Mouse (Mus musculus) frontal cortex, postnatal 10 days (tissue): ENCODE measurements around the gene Zfp953.
"Not testable (repeated sequence)": the region's sequence is repeated elsewhere in the genome, so short reads cannot be mapped to it uniquely, and the experiment has no call there.

Experiments used
- DNase-seq, 2 experiments: peaks; one replicate each; pipeline ENCODE4 v3.0.0; 2022; ENCODE audit warnings: low spot score in 2 of 2, mixed read lengths in 1 of 2

Gene Zfp953

GRCm38 (mm10) chr13:67360131-67360744, at the start of gene Zfp953, which contains the start of gene Gm28044:
Gene Zfp953, minus strand, starts transcription at chr13:67360605.
Gene Gm28044, minus strand, starts transcription at chr13:67360536.
- peak; percentile 64 to 86 for DNase-seq

GRCm38 (mm10) chr13:67399183-67399903, 38.9 kb upstream of the Zfp953 start, which contains the start of gene Zfp429:
Gene Zfp429, minus strand, starts transcription at chr13:67399819.
- DNase-seq = peak; percentile 21 to 66

- DNase-seq = not testable (repeated sequence)
Measured at GRCm38 (mm10) chr13:67376255-67376654, 15.8 kb upstream of the Zfp953 start.

- DNase-seq = peak; percentile 18 to 41
Measured at GRCm38 (mm10) chr13:67375050-67375911, 14.9 kb upstream of the Zfp953 start, which contains the start of the genes Gm28041 and Zfp456. Gene Gm28041, minus strand, starts transcription at chr13:67375733. Gene Zfp456, minus strand, starts transcription at chr13:67375810.

- DNase-seq = no peak
Measured at GRCm38 (mm10) chr13:67351854-67352253, 8.6 kb downstream of the Zfp953 start.

GRCm38 (mm10) chr13:67343422-67343821, 17.0 kb downstream of the Zfp953 start:
- DNase-seq = no peak

GRCm38 (mm10) chr13:67332877-67333276, 27.5 kb downstream of the Zfp953 start:
- no peak for DNase-seq

GRCm38 (mm10) chr13:67332019-67332724, 28.2 kb downstream of the Zfp953 start, which contains the start of gene Zfp595:
Gene Zfp595, minus strand, starts transcription at chr13:67332570.
- DNase-seq = peak; percentile 57 to 70

GRCm38 (mm10) chr13:67306718-67307117, 53.7 kb downstream of the Zfp953 start:
- no peak for DNase-seq

- DNase-seq = peak; percentile 88 to 89
Measured at GRCm38 (mm10) chr13:67305822-67306672, 54.4 kb downstream of the Zfp953 start, which contains the start of gene Zfp457. Gene Zfp457, minus strand, starts transcription at chr13:67306485.
